Mouse (Mus musculus) heart, postnatal 0 days (tissue): Measurements from ENCODE around the gene Sh2d5. TPM values are rescaled to one million over a fixed set of nuclear protein-coding genes. Genes with fewer than 3 reads are reported as not detected.

Experiments used
- ATAC-seq: fragments of 200-750 bp; cut with Nextera tagmentation; 2 replicates; pipeline ENCODE4 v1.8.0; 2017; ENCODE audit warnings: low read depth, moderate number of reproducible peaks, moderate library complexity; ENCODE audit not compliant: insufficient read depth
- DNase-seq: peaks from one replicate; pipeline ENCODE4 v3.0.0-alpha.2; 2016; ENCODE audit warnings: low spot score
- H3K27ac ChIP-seq: fragments of 300-500 bp; sonication (generic); 2 replicates; pipeline ENCODE4 v1.5.1; 2014; ENCODE audit warnings: low read depth, mild to moderate bottlenecking
- H3K27me3 ChIP-seq: fragments of 300-500 bp; sonication (generic); 2 replicates; pipeline ENCODE4 v1.6.1; 2014; ENCODE audit warnings: low read length, mixed read lengths; ENCODE audit not compliant: control insufficient read depth, insufficient read depth
- H3K36me3 ChIP-seq: fragments of 300-500 bp; sonication (generic); replicated peaks from 2 replicates; pipeline ENCODE4 v1.6.1; 2014; ENCODE audit warnings: low read length, mixed read lengths; ENCODE audit not compliant: control insufficient read depth, insufficient read depth
- H3K4me1 ChIP-seq: fragments of 300-500 bp; sonication (generic); 2 replicates; pipeline ENCODE4 v1.6.1; 2014; ENCODE audit warnings: antibody characterized with exemption; ENCODE audit not compliant: control insufficient read depth, insufficient read depth
- H3K4me2 ChIP-seq: fragments of 300-500 bp; sonication (generic); 2 replicates; pipeline ENCODE4 v1.6.1; 2014; ENCODE audit warnings: low read depth, mild to moderate bottlenecking, low read length, moderate library complexity
- H3K4me3 ChIP-seq: fragments of 300-500 bp; sonication (generic); 2 replicates; pipeline ENCODE4 v1.5.1; 2014; ENCODE audit warnings: low read depth, low read length
- H3K9ac ChIP-seq: fragments of 300-500 bp; sonication (generic); replicated peaks from 2 replicates; pipeline ENCODE4 v1.6.1; 2014; ENCODE audit warnings: low read depth, low read length, mixed read lengths
- H3K9me3 ChIP-seq: fragments of 300-500 bp; sonication (generic); replicated peaks from 2 replicates; pipeline ENCODE4 v1.6.1; 2016; ENCODE audit warnings: low read length; ENCODE audit not compliant: control insufficient read depth
- CTCF ChIP-seq: IDR thresholded peaks from 2 replicates; pipeline ENCODE4 v1.5.1; 2016; ENCODE audit warnings: antibody characterized with exemption, control low read depth, low read depth
- EP300 ChIP-seq: IDR thresholded peaks from 2 replicates; pipeline ENCODE4 v1.6.1; 2016; ENCODE audit warnings: antibody characterized with exemption, low read depth
- WGBS: fragments of 180-500 bp; shearing (Covaris S2); extraction: QIAGEN DNeasy Blood & Tissue Kit; methylation state at CpG from one replicate; pipeline ENCODE4 v1.1.7; 2014; 5-methylcytosine and 5-hydroxymethylcytosine counted together
- polyA plus RNA-seq: library from polyadenylated mRNA; unstranded; fragments of >200 nt; fragmentation: Nextera tagmentation; extraction: Ambion mirVana; gene quantifications from 2 replicates; pipeline ENCODE4 v1.2.1, GENCODE M21; 2015
- total RNA-seq: library from RNA; depleted of rRNA; stranded (reverse); fragments of >200 nt; gene quantifications from 2 replicates; pipeline ENCODE4 v1.2.3, GENCODE M21; 2014; ENCODE audit warnings: low replicate concordance; rRNA removed

Sh2d5 gene
- total and polyA plus RNA-seq, 2 experiments from 2014 or later, result 0.07 to 1.4 TPM

DNA sequence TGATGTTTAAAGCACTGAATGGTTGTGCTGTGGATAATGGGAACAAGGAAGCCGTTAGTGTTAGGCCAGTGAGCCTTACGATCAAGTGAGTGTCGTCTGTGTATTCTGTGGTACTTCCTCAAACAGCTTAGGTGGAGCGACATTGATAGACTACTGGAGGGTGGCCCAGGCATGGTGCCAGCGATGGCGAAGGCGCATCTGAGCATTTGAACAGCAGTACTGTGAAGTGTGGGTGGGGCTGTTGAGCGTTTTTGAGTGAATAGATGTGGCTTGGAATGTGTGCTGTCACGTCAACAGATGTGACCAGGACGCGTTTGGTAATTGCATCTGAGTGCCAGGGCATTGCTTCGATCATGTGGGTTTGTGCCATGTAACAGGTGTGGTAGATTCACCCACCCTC lies 57.5 kb downstream of the Sh2d5 start:
- Histone ChIP-seq H3K27me3 (no peaks in the 10 kb centered on the region), H3K4me3 (no peak overlapping the region), H3K9ac (no peak overlapping the region), H3K27ac (no peak overlapping the region), H3K36me3 (peaks cover 49% of the 10 kb centered on the region), H3K9me3 (no peaks in the 10 kb centered on the region), H3K4me2 (no peak overlapping the region), H3K4me1 (peaks cover 15% of the 10 kb centered on the region)
- ATAC-seq, result no peak
- DNase-seq, result no peak
- no peak for TF ChIP-seq EP300
- no peak for TF ChIP-seq CTCF
- WGBS, result 83% methylated on average over 12 of the region's 12 CpGs

- no peak overlapping the region for H3K4me2 ChIP-seq
- no peak overlapping the region for H3K9ac ChIP-seq
- H3K36me3 ChIP-seq, result peaks cover 76% of the 10 kb centered on the region
- H3K4me3 ChIP-seq, result no peak overlapping the region
- TF ChIP-seq EP300 (no peak), CTCF (no peak)
- peaks cover 4% of the 10 kb centered on the region; the same call in 1 of the 2 replicates for H3K4me1 ChIP-seq
- no peak overlapping the region for H3K27ac ChIP-seq
- H3K27me3 ChIP-seq, result no peaks in the 10 kb centered on the region
- WGBS, result 87% methylated on average over 19 of the region's 19 CpGs
- no peak for DNase-seq
- no peak for ATAC-seq
- no peaks in the 10 kb centered on the region for H3K9me3 ChIP-seq
Observed at GRCm38 (mm10) chr4:138310311-138310910, 60.2 kb downstream of the Sh2d5 start.

Other genes with a start within 250 kb of the Sh2d5 start
- gene Hp1bp3, start 34.1 kb upstream of the Sh2d5 start, total RNA-seq, result 62.4 and 97.0 TPM in 2 replicates
- 78.1 and 80.9 TPM in 2 replicates for gene Hp1bp3, start 34.1 kb upstream of the Sh2d5 start, polyA plus RNA-seq
- gene Kif17, start within 50 bp of the Sh2d5 start, total RNA-seq, result 0.08 and 0.11 TPM in 2 replicates
- gene Kif17, start within 50 bp of the Sh2d5 start, polyA plus RNA-seq, result 0.11 and 0.14 TPM in 2 replicates
- 163 and 216 TPM in 2 replicates for gene Ddost, start 54.3 kb downstream of the Sh2d5 start, total RNA-seq
- 146 and 150 TPM in 2 replicates for gene Ddost, start 54.3 kb downstream of the Sh2d5 start, polyA plus RNA-seq
- 302 and 330 TPM in 2 replicates for gene Pink1, start 75.9 kb downstream of the Sh2d5 start, total RNA-seq
- gene Pink1, start 75.9 kb downstream of the Sh2d5 start, polyA plus RNA-seq, result 152 and 159 TPM in 2 replicates
- gene Cda, start 117.6 kb downstream of the Sh2d5 start, total RNA-seq, result 2.7 and 7.4 TPM in 2 replicates
- gene Cda, start 117.6 kb downstream of the Sh2d5 start, polyA plus RNA-seq, result 7.0 and 7.6 TPM in 2 replicates
- not detected in 2 replicates for gene Fam43b, start 146.1 kb downstream of the Sh2d5 start, total RNA-seq
- gene Fam43b, start 146.1 kb downstream of the Sh2d5 start, polyA plus RNA-seq, result not detected in 2 replicates
- gene Mul1, start 184.3 kb downstream of the Sh2d5 start, total RNA-seq, result 40.6 and 43.0 TPM in 2 replicates
- 28.9 and 30.0 TPM in 2 replicates for gene Mul1, start 184.3 kb downstream of the Sh2d5 start, polyA plus RNA-seq
- gene Camk2n1, start 203.9 kb downstream of the Sh2d5 start, total RNA-seq, result 0.15 and 5.1 TPM in 2 replicates
- gene Camk2n1, start 203.9 kb downstream of the Sh2d5 start, polyA plus RNA-seq, result 1.6 and 1.8 TPM in 2 replicates